Mouse (Mus musculus): ENCODE results near the gene Bcl2a1b. TPM values are rescaled to one million over a fixed set of nuclear protein-coding genes. Genes with fewer than 3 reads are reported as not detected.
"Not testable (repeated sequence)": the region's sequence is repeated elsewhere in the genome, so short reads cannot be mapped to it uniquely, and the experiment has no call there.

Gene Bcl2a1b
- polyA plus RNA-seq, 1 experiment from 2014 or later: 195 TPM

DNA sequence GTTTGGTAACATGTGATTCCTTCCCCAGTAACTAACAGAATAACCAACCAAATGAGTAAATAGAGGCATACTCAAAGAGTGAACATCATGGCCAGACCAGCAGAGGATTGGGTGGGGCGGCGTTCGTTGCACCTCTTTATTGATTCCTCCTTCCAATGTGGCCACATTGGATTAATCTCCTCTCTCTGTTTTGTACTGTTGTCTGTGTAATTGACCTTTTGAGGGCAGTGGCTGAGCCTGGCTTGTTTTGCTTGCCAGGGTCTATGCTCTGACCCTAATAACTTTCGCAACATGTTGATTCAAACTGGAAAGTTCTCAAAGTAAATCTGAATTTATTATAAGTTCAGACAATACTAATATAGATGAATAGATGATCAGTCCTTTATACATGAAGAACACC lies 20.7 kb downstream of the Bcl2a1b start:
- H3K4me3 ChIP-seq (ENCODE audit: inconsistent target); H3K36me3 ChIP-seq (ENCODE audit: inconsistent target): not testable (repeated sequence)
- no CpG with 5 or more reads among the region's 4 CpGs for WGBS (ENCODE audit: missing documents)
- Histone ChIP-seq H3K27ac (peak overlapping the region; percentile 92), H3K79me2 (ENCODE audit: inconsistent target) (peaks cover 72% of the 10 kb centered on the region; the same call in 1 of the 2 replicates)

DNA sequence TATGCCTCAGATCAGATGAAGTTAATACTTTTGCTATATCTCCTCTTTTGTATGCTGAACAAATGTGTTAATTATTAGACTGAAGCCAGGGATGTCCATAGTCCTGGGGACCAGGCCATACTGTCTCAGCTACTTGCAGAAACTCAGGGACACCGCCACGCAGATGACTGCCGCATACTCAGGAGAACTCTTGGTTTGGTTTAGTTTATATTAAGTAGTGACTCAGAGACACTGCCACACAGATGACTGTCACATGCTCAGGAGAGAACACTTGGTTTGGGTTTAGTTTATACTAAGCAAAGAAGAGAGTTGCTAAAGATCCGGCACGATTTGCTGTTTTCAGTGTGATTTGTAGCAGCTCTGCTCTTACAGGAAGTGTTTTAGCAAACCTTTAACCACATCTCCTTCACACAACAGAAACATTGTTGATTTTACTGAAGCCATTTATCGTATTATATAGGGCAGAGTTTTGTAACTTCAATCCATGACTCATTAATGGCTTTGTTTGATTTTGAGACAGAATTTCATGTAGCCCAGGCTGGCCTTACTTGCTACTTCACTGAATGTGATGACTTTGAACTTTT lies 21.8 kb downstream of the Bcl2a1b start:
- peak overlapping the region; percentile 92 for H3K27ac ChIP-seq
- 0% methylated on average over 3 of the region's 6 CpGs for WGBS (ENCODE audit: missing documents)
- not testable (repeated sequence) for H3K4me3 ChIP-seq (ENCODE audit: inconsistent target); H3K36me3 ChIP-seq (ENCODE audit: inconsistent target)
- peaks cover 73% of the 10 kb centered on the region; the same call in 1 of the 2 replicates for H3K79me2 ChIP-seq (ENCODE audit: inconsistent target)

DNA sequence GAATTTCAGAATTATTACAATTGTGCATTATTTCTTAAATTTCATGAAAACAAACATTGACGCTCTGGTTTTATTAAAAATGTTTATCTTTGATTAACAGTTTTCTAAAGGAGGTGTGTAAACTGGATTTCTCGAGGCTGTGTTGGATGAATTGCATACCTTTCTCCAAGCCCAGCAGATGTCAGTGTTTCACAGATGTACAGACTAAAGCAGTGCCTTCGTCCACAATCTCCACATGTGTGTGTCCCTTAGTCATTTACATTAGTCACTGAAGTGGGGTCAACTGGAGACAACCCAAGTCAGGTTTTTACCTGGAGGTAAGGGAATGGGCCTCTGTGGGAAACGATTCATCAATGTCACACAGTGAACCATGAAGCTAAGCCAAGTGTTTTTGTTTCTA lies 27.1 kb downstream of the Bcl2a1b start:
- no peak overlapping the region for H3K4me3 ChIP-seq (ENCODE audit: inconsistent target)
- peaks cover 40% of the 10 kb centered on the region; the same call in 1 of the 2 replicates for H3K79me2 ChIP-seq (ENCODE audit: inconsistent target)
- no peak overlapping the region for H3K27ac ChIP-seq
- WGBS (ENCODE audit: missing documents): 84% methylated on average over 4 of the region's 4 CpGs
- H3K36me3 ChIP-seq (ENCODE audit: inconsistent target): no peaks in the 10 kb centered on the region

DNA sequence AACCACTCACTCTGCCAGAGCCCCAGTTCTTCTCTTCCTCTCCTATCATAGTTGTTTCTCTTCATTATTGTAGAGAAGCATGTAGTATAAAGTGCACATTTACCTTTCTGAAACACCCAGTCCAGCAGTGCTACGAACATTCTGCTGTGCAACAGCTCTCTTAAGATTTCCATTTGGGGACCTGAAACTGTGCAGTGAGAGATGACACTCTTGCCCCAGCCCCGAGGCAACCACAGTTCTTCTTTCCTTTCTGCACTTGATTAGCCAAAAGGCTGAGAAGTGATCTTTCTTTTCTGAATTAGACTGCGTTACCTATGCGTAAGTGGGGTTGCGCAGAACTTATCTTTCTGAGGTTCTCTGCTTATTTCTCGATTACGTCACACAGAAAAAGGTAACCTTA lies 29.1 kb downstream of the Bcl2a1b start:
- 65% methylated on average over 7 of the region's 7 CpGs for WGBS (ENCODE audit: missing documents)
- no peaks in the 10 kb centered on the region for H3K36me3 ChIP-seq (ENCODE audit: inconsistent target)
- H3K79me2 ChIP-seq (ENCODE audit: inconsistent target): peaks cover 31% of the 10 kb centered on the region; the same call in 1 of the 2 replicates
- peak overlapping the region; percentile 22; the same call in 1 of the 2 replicates for H3K27ac ChIP-seq
- H3K4me3 ChIP-seq (ENCODE audit: inconsistent target): no peak overlapping the region

DNA sequence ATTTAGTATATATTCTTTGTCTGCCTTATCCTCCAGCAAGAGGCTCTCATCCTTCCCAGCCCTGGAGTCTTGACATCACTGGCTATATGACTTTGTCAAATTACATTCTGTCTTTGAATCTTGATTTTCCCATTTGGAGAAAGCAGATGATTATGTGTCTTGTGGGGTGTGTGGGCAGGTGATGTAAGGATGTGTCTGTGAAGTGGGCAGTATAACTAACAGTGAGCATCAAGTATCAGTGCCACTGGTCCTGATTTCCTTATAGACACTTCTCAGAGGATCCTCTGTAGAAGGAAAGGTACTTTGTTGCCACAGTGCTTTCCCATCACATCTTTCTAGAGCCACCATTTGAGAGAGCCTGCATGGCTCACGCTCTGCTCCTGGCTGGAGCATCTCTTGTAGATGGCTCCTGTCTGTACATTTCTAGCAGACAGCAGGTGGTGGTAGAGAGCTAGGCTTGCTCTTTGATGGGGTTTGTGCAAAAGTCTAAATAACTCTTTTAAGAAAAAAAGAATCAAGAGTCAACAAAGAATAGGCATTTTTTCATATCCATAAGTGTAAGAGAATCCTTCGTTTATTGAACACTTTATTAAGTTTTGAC lies 32.0 kb downstream of the Bcl2a1b start:
- H3K36me3 ChIP-seq (ENCODE audit: inconsistent target); H3K79me2 ChIP-seq (ENCODE audit: inconsistent target); H3K27ac ChIP-seq; H3K4me3 ChIP-seq (ENCODE audit: inconsistent target): not testable (repeated sequence)
- 63% methylated on average over 1 of the region's 2 CpGs for WGBS (ENCODE audit: missing documents)

DNA sequence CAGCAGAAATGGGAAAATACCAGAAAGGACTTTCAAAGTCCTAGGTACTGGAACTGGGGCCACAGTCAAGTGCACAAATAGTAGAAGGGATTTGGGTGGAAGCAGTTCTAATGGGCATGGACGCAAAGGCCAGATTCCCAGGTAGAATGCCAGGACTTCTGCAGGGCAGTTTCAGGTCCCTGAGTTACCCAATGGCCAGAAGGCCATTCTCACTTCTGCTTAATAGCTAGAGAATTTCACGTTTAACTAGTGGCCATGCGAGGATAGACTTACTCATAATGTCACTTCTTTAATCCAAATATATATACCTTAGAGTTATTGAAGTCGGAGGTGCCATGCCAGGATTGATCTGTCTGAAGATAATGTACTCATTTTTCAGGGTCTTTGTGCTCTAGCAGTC lies 38.1 kb downstream of the Bcl2a1b start:
- H3K36me3 ChIP-seq (ENCODE audit: inconsistent target); H3K79me2 ChIP-seq (ENCODE audit: inconsistent target); H3K27ac ChIP-seq; H3K4me3 ChIP-seq (ENCODE audit: inconsistent target): not testable (repeated sequence)
- 55% methylated on average over 4 of the region's 4 CpGs for WGBS (ENCODE audit: missing documents)

DNA sequence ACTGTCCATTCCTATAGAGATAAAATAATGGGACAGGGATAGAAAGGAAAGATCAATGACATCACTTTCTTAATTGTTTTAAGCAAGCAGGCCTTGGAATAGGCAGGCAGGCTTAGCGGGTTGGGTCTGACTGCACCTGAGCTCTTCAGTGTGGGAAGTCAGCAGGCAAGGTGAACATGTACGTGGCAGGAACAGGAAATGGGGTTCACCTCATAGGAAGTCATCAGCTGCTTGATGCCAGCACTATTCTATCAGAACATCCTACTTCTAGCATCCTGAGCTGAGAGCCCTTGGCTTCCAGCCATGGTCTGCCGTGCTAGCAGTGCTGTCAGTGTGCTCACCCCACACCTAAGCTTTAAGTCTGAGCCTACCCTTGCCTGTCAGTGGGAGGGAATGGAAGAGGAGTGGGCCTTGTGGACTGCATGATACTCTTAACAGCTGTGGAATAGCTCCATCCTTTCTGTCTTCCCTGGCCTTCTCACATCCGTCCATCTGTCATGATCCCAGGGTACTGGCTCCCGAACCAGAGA lies 40.0 kb downstream of the Bcl2a1b start:
- WGBS (ENCODE audit: missing documents): 100% methylated on average over 1 of the region's 5 CpGs

DNA sequence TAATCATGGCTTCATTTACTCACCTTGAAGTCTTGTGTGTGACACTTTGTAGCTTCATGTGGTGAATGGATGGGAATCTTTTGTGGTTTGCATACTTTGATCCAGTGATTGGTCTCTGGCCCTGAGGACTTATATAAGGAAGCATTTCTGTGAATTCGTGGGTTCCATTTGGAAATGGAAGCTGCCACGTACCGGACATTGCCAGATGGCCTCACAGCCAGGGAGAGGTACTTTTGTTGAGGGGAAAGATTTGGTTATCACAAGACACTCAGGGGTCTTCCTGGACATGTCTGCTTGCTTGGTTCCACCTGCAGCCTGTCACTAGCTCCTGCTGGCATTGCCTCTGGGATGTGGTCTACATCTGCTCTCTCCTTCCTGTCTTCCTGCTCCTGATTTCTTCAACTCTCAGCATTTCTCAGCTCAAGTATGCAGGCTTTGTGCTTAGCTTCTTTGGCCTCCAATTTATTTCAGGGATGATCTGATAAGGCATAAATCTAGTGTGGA lies 41.6 kb downstream of the Bcl2a1b start:
- not testable (repeated sequence) for H3K4me3 ChIP-seq (ENCODE audit: inconsistent target); H3K36me3 ChIP-seq (ENCODE audit: inconsistent target)
- no CpG with 5 or more reads among the region's 3 CpGs for WGBS (ENCODE audit: missing documents)

More for the DNA sequence above, 40.0 kb downstream of the Bcl2a1b start:
- H3K79me2 ChIP-seq (ENCODE audit: inconsistent target); H3K4me3 ChIP-seq (ENCODE audit: inconsistent target); H3K27ac ChIP-seq; H3K36me3 ChIP-seq (ENCODE audit: inconsistent target): not testable (repeated sequence)

DNA sequence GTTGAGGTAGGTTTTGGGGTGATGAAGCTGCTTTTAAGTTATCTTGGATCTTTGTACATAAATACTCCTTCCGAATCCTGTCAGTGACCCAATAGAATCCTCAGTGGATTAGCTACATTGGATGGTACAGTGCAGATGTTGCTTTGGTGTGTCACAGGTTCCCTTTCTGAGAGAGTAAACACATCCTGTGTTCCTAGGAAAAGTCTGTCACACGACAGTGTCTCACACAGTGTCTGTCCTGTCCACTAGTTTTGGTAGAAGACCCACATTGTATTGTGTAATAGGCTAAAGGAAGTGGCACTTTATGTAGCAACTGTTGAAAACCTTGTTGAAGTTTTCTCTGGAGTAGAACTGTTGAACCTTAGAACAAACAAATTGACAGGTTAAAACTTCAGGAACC lies 54.4 kb downstream of the Bcl2a1b start:
- 27% methylated on average over 2 of the region's 2 CpGs for WGBS (ENCODE audit: missing documents)
- H3K4me3 ChIP-seq (ENCODE audit: inconsistent target): no peak overlapping the region
- peaks cover 2% of the 10 kb centered on the region; the same call in 1 of the 2 replicates for H3K36me3 ChIP-seq (ENCODE audit: inconsistent target)
- peaks cover 15% of the 10 kb centered on the region; the same call in 1 of the 2 replicates for H3K79me2 ChIP-seq (ENCODE audit: inconsistent target)
- peak overlapping the region; percentile 97 for H3K27ac ChIP-seq

More for the DNA sequence above, 41.6 kb downstream of the Bcl2a1b start:
- H3K79me2 ChIP-seq (ENCODE audit: inconsistent target); H3K27ac ChIP-seq: not testable (repeated sequence)

DNA sequence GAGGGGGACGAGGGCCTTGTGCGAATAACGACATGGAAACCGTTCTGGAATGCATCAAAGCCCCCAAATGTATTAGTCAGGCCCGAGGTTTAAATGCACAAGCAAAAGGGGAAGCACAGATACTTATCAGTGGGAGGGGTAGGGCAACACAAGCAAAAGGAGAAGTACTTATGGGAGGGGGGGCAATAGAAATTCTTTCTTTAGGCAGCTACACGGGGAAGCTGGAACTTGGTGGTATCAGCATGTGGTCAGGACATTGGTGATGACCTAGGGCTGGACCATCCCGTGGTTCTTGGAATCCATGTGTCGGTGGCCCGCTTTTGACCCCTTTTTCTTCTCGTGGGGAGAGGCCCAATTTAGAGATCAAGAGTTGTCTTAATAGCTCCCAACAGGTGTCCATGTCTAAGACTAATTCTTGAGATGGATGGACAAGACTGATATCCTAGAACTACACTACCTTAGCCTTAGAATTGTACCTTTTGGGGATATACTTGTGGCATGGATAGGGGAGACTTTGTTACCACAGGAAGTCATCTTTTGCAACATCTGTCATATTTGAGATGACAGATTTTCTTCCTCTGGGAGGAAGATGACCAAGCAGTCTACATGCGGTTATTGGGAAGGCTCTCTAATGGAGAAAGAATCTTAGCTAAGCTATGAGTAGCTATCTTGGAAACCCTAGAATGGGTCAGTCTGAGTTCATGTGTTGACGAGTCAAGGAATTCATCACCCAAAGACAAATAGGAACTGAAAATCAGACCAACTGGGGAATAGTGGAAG lies 57.7 kb downstream of the Bcl2a1b start:
- peaks cover 32% of the 10 kb centered on the region; the same call in 1 of the 2 replicates for H3K79me2 ChIP-seq (ENCODE audit: inconsistent target)
- H3K4me3 ChIP-seq (ENCODE audit: inconsistent target): no peak overlapping the region
- whole genome bisulfite sequencing (ENCODE audit: missing documents): 2% methylated on average over 9 of the region's 12 CpGs
- no peaks in the 10 kb centered on the region for H3K36me3 ChIP-seq (ENCODE audit: inconsistent target)
- H3K27ac ChIP-seq: peak overlapping the region; percentile 97

Other genes starting within 250 kb of the Bcl2a1b start
- gene Bcl2a1a, start 242.3 kb upstream of the Bcl2a1b start, polyA plus RNA-seq (2018): 1.1 to 2.7 TPM (median 2.3 TPM) in 3 replicates
- gene Trim43b, start 106.4 kb upstream of the Bcl2a1b start, polyA plus RNA-seq (2018): not detected in 3 replicates
- gene Gm29094, start 170 bp downstream of the Bcl2a1b start, polyA plus RNA-seq (2018): 1.4 to 5.5 TPM (median 4.3 TPM) in 3 replicates
- gene Mthfs, start 11.5 kb downstream of the Bcl2a1b start, polyA plus RNA-seq (2018): 92.9 to 115 TPM (median 109 TPM) in 3 replicates